Mouse (Mus musculus): Measurements from ENCODE around the gene Pitpnm3.

GRCm38 (mm10) chr11:72064414-72064813 is 71.2 kb downstream of the Pitpnm3 start:
- TF ChIP-seq CTCF (IDR thresholded peaks at IDR 0.05; ENCODE audit: extremely low read depth, insufficient read depth, low read length) (no peak), POLR2A (IDR thresholded peaks at IDR 0.05; ENCODE audit: extremely low read depth, insufficient read depth, low read length) (no peak)
